Mouse (Mus musculus) myocyte (in vitro differentiated cells): ENCODE measurements around the gene Cacna2d2. TPM values are rescaled to one million over a fixed set of nuclear protein-coding genes. Genes with fewer than 3 reads are reported as not detected.

ENCODE experiments used
- H3K27me3 ChIP-seq: one replicate; pipeline ENCODE4 v1.6.1; 2011; ENCODE audit not compliant: control insufficient read depth, insufficient read depth, insufficient read length
- H3K36me3 ChIP-seq: one replicate; pipeline ENCODE4 v1.6.1; 2011; ENCODE audit not compliant: control insufficient read depth, insufficient read depth
- H3K4me2 ChIP-seq: one replicate; pipeline ENCODE4 v1.6.1; 2011; ENCODE audit warnings: low read depth, control low read depth
- H3K4me3 ChIP-seq: one replicate; pipeline ENCODE4 v1.5.1; 2011; ENCODE audit warnings: mild to moderate bottlenecking, control low read depth, moderate library complexity
- H3K79me2 ChIP-seq: one replicate; pipeline ENCODE4 v1.6.1; 2011; ENCODE audit not compliant: control insufficient read depth, insufficient read depth
- H3ac ChIP-seq: one replicate; pipeline ENCODE4 v1.6.1; 2011; ENCODE audit not compliant: control insufficient read depth, insufficient read length
- CEBPB ChIP-seq: IDR thresholded peaks from 2 replicates; pipeline ENCODE4 v1.6.1; 2011; ENCODE audit warnings: mild to moderate bottlenecking, moderate library complexity; ENCODE audit not compliant: poor library complexity, insufficient read depth, severe bottlenecking
- E2F4 ChIP-seq: IDR thresholded peaks from one replicate; pipeline ENCODE4 v1.6.1; 2011; ENCODE audit warnings: mild to moderate bottlenecking, control low read depth, moderate library complexity; ENCODE audit not compliant: insufficient read depth
- MAX ChIP-seq: IDR thresholded peaks from one replicate; pipeline ENCODE4 v1.6.1; 2011; ENCODE audit warnings: low read depth, mild to moderate bottlenecking, control low read depth
- MYOD1 ChIP-seq, 3 experiments: IDR thresholded peaks; one replicate each; pipeline ENCODE4 v1.6.1; 2011; ENCODE audit warnings: control low read depth in 2 of 3, low read depth in 2 of 3, mild to moderate bottlenecking in 2 of 3, moderate library complexity in 1 of 3; ENCODE audit not compliant: insufficient read length in 2 of 3, control insufficient read depth in 1 of 3
- MYOG ChIP-seq, 3 experiments: IDR thresholded peaks; one replicate each; pipeline ENCODE4 v1.6.1; 2011; ENCODE audit warnings: control low read depth in 2 of 3, low read depth in 2 of 3, mild to moderate bottlenecking in 2 of 3; ENCODE audit not compliant: insufficient read length in 2 of 3, control insufficient read depth in 1 of 3, insufficient read depth in 1 of 3
- POLR2A ChIP-seq: IDR thresholded peaks from one replicate; pipeline ENCODE4 v1.6.1; 2011; ENCODE audit warnings: low read depth, mild to moderate bottlenecking, control low read depth, moderate library complexity; ENCODE audit not compliant: insufficient read length
- POLR2AphosphoS2 ChIP-seq: IDR thresholded peaks from one replicate; pipeline ENCODE4 v1.6.1; 2011; ENCODE audit warnings: low read depth, control low read depth; ENCODE audit not compliant: insufficient read length
- REST ChIP-seq: IDR thresholded peaks from one replicate; pipeline ENCODE4 v1.6.1; 2011; ENCODE audit warnings: mild to moderate bottlenecking, control low read depth, moderate library complexity; ENCODE audit not compliant: insufficient read depth, insufficient read length
- SRF ChIP-seq: IDR thresholded peaks from one replicate; pipeline ENCODE4 v1.6.1; 2011; ENCODE audit warnings: low read depth; ENCODE audit not compliant: control insufficient read depth, insufficient read length
- TCF12 ChIP-seq: IDR thresholded peaks from one replicate; pipeline ENCODE4 v1.6.1; 2011; ENCODE audit warnings: mild to moderate bottlenecking, control low read depth; ENCODE audit not compliant: poor library complexity, insufficient read depth, severe bottlenecking
- TCF3 ChIP-seq: IDR thresholded peaks from one replicate; pipeline ENCODE4 v1.6.1; 2011; ENCODE audit warnings: low read depth, control low read depth; ENCODE audit not compliant: insufficient read length
- USF1 ChIP-seq: IDR thresholded peaks from one replicate; pipeline ENCODE4 v1.6.1; 2011; ENCODE audit warnings: low read depth, mild to moderate bottlenecking, control low read depth, moderate library complexity
- polyA plus RNA-seq: library from polyadenylated mRNA; unstranded; fragments of >200 nt; fragmentation: generic; extraction: Trizol; gene quantifications from one replicate; pipeline ENCODE4 v1.2.1, GENCODE M21; 2012; ENCODE audit warnings: missing spikeins

The Cacna2d2 gene
- polyA plus RNA-seq, 1 experiment, result 0.50 TPM

DNA sequence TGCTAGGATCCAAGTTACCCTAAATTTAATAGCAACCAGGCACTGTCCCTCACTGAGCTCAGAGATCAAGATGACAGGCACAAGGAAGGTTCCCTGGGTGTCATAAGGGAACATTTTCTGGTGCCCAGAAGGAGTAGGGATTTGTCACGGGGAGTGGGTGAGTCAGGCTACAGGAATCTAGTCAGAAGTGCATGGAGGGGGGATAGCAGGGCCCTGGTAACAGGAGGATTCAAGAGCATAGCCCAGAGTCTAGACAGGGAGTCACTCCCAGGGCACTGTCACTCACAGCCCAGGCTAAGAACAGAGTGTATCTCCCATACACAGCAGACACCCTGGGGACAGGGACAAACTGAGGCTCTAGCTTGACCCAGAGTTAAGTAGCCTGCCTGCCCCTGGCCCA lies 94.1 kb downstream of the Cacna2d2 start:
- TF ChIP-seq TCF12 (no peak), POLR2AphosphoS2 (no peak), REST (no peak), CEBPB (no peak), MYOD1 (IDR thresholded peaks at IDR 0.05; ENCODE audit: control insufficient read depth in 1 of 3, insufficient read length in 2 of 3, low read depth in 2 of 3) (no peak)
- H3ac ChIP-seq, result no peak overlapping the region
- no peak overlapping the region for H3K4me2 ChIP-seq
- no peaks in the 10 kb centered on the region for H3K79me2 ChIP-seq
- peaks cover 15% of the 10 kb centered on the region for H3K27me3 ChIP-seq
- no peaks in the 10 kb centered on the region for H3K36me3 ChIP-seq
- H3K4me3 ChIP-seq, result no peak overlapping the region

DNA sequence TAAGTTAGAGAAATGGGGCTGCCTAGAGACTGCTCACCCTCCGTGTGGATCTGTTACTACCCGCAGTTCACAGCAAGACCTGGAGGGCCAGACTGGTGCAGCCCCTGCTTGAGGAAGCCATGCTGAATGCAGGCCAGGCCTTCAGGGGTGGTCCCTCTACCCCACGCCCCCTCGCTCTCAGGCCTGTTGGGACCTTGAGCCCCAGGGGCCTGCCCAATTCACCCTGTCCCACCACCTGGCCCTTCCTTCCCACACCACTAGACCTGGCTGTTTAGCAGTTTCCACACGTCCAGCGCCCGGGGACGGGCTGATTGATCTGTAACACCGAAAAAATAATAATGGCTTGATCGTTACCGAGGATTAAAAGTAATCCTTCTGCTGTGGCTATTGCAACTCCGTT lies 94.8 kb downstream of the Cacna2d2 start:
- H3K79me2 ChIP-seq, result no peaks in the 10 kb centered on the region
- no peaks in the 10 kb centered on the region for H3K36me3 ChIP-seq
- peaks cover 22% of the 10 kb centered on the region for H3K27me3 ChIP-seq
- H3K4me3 ChIP-seq, result no peak overlapping the region
- H3K4me2 ChIP-seq, result no peak overlapping the region
- TF ChIP-seq E2F4 (no peak), TCF12 (no peak), MYOG (IDR thresholded peaks at IDR 0.05; ENCODE audit: control insufficient read depth in 1 of 3, insufficient read depth in 1 of 3, insufficient read length in 2 of 3, low read depth in 2 of 3) (no peak), TCF3 (no peak), SRF (no peak), USF1 (no peak), MAX (no peak), CEBPB (no peak), POLR2AphosphoS2 (no peak), REST (no peak)
- H3ac ChIP-seq, result no peak overlapping the region

GRCm38 (mm10) chr9:107496359-107496758 lies 96.9 kb downstream of the Cacna2d2 start:
- Histone ChIP-seq H3ac (no peak overlapping the region), H3K4me2 (no peak overlapping the region), H3K36me3 (no peaks in the 10 kb centered on the region), H3K27me3 (peaks cover 19% of the 10 kb centered on the region), H3K79me2 (no peaks in the 10 kb centered on the region), H3K4me3 (no peak overlapping the region)
- TF ChIP-seq MYOD1 (IDR thresholded peaks at IDR 0.05; ENCODE audit: control insufficient read depth in 1 of 3, insufficient read length in 2 of 3, low read depth in 2 of 3), result no peak
- no peak for TF ChIP-seq MAX
- TF ChIP-seq CEBPB, result no peak
- no peak for TF ChIP-seq REST
- TF ChIP-seq POLR2A, result no peak
- TF ChIP-seq E2F4, result no peak
- no peak for TF ChIP-seq USF1
- TF ChIP-seq TCF3, result no peak
- TF ChIP-seq POLR2AphosphoS2, result no peak
- TF ChIP-seq MYOG (IDR thresholded peaks at IDR 0.05; ENCODE audit: control insufficient read depth in 1 of 3, insufficient read depth in 1 of 3, insufficient read length in 2 of 3, low read depth in 2 of 3), result no peak
- TF ChIP-seq TCF12, result no peak
- no peak for TF ChIP-seq SRF

DNA sequence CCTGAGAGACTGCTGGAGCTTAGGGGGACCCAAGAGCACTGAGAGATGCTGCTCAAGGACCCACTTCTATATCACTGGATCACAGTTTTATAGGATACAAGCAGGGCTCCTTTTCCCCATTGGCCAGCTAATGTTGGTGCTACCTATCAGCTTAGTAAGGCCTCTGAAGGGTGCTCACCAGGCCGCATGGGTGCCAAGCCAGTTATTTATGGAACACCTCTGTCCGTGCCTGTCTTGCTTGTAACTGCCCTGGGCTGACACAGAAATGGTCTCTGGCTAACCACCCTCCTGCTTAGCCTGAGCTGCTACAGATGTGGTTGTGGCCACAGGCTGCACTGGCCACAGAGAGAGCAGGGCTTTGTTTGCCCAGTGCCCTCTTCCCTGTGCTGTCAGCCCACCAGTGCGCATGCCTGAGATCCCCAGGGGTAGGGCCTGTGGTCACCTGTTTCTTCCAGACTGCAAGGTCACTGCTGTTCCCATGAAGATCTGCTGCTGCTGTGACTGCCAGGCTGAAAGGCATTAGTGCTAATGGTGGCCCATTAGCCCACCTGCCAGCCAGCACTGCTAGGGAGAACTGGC lies 101.4 kb downstream of the Cacna2d2 start:
- no peak overlapping the region for H3K4me2 ChIP-seq
- no peaks in the 10 kb centered on the region for H3K79me2 ChIP-seq
- peaks cover 44% of the 10 kb centered on the region for H3K27me3 ChIP-seq
- no peaks in the 10 kb centered on the region for H3K36me3 ChIP-seq
- H3K4me3 ChIP-seq, result no peak overlapping the region
- TF ChIP-seq REST (no peak), SRF (no peak), MYOD1 (IDR thresholded peaks at IDR 0.05; ENCODE audit: control insufficient read depth in 1 of 3, insufficient read length in 2 of 3, low read depth in 2 of 3) (peak in 1 of 3 experiments; percentile 3), TCF3 (no peak), USF1 (no peak), TCF12 (no peak), POLR2A (no peak), MAX (no peak), E2F4 (no peak)
- H3ac ChIP-seq, result no peak overlapping the region

DNA sequence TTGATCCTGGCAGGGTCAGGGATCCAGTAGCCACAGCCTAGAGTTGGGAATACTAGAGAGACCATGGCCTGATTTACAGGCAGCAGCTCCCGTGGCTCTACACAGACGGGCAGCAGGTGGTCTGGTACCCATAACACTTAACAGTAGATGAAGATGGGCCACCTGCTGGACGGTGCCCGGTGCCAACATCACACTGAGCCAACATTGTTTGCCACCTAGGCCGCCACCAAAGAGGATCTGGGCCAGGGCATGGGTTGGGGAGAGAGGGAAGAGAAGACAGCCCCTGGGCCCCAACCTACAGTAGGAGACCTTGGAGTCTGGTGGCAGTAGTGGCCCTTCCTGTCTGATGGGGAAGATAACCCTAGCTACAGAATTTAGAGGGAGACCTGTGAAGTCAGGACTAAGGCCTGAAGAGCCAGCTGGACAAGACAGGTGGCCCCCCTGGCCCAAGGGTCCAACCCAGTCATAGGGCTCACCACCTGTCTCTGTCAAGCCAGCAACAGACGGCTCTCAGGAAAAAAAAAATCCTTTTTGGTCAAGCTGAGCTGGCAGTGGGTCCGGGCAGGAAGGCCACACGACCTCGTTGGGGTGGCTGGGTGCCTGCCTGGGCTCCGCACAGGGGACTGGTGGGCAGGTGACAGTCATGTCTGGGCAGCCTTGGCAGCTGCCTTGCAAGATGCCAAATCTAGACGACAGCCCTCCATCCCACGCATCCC lies 102.9 kb downstream of the Cacna2d2 start:
- H3K4me2 ChIP-seq, result no peak overlapping the region
- H3K36me3 ChIP-seq, result no peaks in the 10 kb centered on the region
- H3ac ChIP-seq, result no peak overlapping the region
- TF ChIP-seq USF1, result no peak
- peak in 1 of 3 experiments; percentile 36 for TF ChIP-seq MYOG (IDR thresholded peaks at IDR 0.05; ENCODE audit: control insufficient read depth in 1 of 3, insufficient read depth in 1 of 3, insufficient read length in 2 of 3, low read depth in 2 of 3)
- peak in 2 of 3 experiments; percentile 11 to 83 for TF ChIP-seq MYOD1 (IDR thresholded peaks at IDR 0.05; ENCODE audit: control insufficient read depth in 1 of 3, insufficient read length in 2 of 3, low read depth in 2 of 3)
- H3K4me3 ChIP-seq, result no peak overlapping the region
- H3K27me3 ChIP-seq, result peaks cover 44% of the 10 kb centered on the region
- H3K79me2 ChIP-seq, result no peaks in the 10 kb centered on the region
